Mouse (Mus musculus) embryonic facial prominence, embryonic 14.5 days (tissue): ENCODE results near the gene Wdfy3. TPM values are rescaled to one million over a fixed set of nuclear protein-coding genes. Genes with fewer than 3 reads are reported as not detected.

Source experiments
- ATAC-seq: fragments of 200-750 bp; cut with Nextera tagmentation; 2 replicates; pipeline ENCODE4 v1.8.0; 2017; ENCODE audit warnings: low read depth, moderate number of reproducible peaks, moderate TSS enrichment
- DNase-seq: peaks from one replicate; pipeline ENCODE4 v3.0.0-alpha.2; 2015; ENCODE audit warnings: low spot score
- H3K27ac ChIP-seq: fragments of 300-500 bp; sonication (generic); replicated peaks from 2 replicates; pipeline ENCODE4 v1.5.1; 2014; ENCODE audit warnings: low read depth, mild to moderate bottlenecking, low read length, moderate library complexity
- H3K27me3 ChIP-seq: fragments of 300-500 bp; sonication (generic); replicated peaks from 2 replicates; pipeline ENCODE4 v1.6.1; 2014; ENCODE audit warnings: low read length; ENCODE audit not compliant: control insufficient read depth, insufficient read depth
- H3K36me3 ChIP-seq: fragments of 300-500 bp; sonication (generic); 2 replicates; pipeline ENCODE4 v1.6.1; 2014; ENCODE audit warnings: low read length, mixed read lengths; ENCODE audit not compliant: control insufficient read depth, insufficient read depth
- H3K4me1 ChIP-seq: fragments of 300-500 bp; sonication (generic); 2 replicates; pipeline ENCODE4 v1.6.1; 2014; ENCODE audit warnings: antibody characterized with exemption, low read length; ENCODE audit not compliant: control insufficient read depth, insufficient read depth
- H3K4me2 ChIP-seq: fragments of 300-500 bp; sonication (generic); 2 replicates; pipeline ENCODE4 v1.6.1; 2014; ENCODE audit warnings: low read depth, mild to moderate bottlenecking, low read length, moderate library complexity, mixed read lengths
- H3K4me3 ChIP-seq: fragments of 300-500 bp; sonication (generic); 2 replicates; pipeline ENCODE4 v1.5.1; 2014; ENCODE audit warnings: low read depth, mild to moderate bottlenecking, low read length
- H3K9ac ChIP-seq: fragments of 300-500 bp; sonication (generic); 2 replicates; pipeline ENCODE4 v1.6.1; 2014; ENCODE audit warnings: low read depth, mild to moderate bottlenecking, low read length, moderate library complexity, mixed read lengths
- H3K9me3 ChIP-seq: fragments of 300-500 bp; sonication (generic); 2 replicates; pipeline ENCODE4 v1.6.1; 2016; ENCODE audit warnings: low read length; ENCODE audit not compliant: control insufficient read depth
- WGBS: fragments of 180-500 bp; shearing (Covaris S2); extraction: QIAGEN DNeasy Blood & Tissue Kit; methylation state at CpG from one replicate; pipeline ENCODE4 v1.1.7; 2014; 5-methylcytosine and 5-hydroxymethylcytosine counted together
- polyA plus RNA-seq: library from polyadenylated mRNA; unstranded; fragments of >200 nt; fragmentation: Nextera tagmentation; extraction: Ambion mirVana; gene quantifications from 2 replicates; pipeline ENCODE4 v1.2.1, GENCODE M21; 2014

Gene Wdfy3
- polyA plus RNA-seq, 1 experiment from 2014 or later, result 20.0 TPM

- Histone ChIP-seq H3K27ac (no peak overlapping the region), H3K4me3 (no peak overlapping the region), H3K4me1 (no peaks in the 10 kb centered on the region), H3K9ac (no peak overlapping the region), H3K36me3 (peaks cover 96% of the 10 kb centered on the region), H3K27me3 (no peaks in the 10 kb centered on the region), H3K4me2 (no peak overlapping the region), H3K9me3 (no peaks in the 10 kb centered on the region)
- DNase-seq (no peak), ATAC-seq (no peak)
- WGBS, result 89% methylated on average over 6 of the region's 6 CpGs
Measured at GRCm38 (mm10) chr5:101891694-101892416, 177.9 kb downstream of the Wdfy3 start.

DNA sequence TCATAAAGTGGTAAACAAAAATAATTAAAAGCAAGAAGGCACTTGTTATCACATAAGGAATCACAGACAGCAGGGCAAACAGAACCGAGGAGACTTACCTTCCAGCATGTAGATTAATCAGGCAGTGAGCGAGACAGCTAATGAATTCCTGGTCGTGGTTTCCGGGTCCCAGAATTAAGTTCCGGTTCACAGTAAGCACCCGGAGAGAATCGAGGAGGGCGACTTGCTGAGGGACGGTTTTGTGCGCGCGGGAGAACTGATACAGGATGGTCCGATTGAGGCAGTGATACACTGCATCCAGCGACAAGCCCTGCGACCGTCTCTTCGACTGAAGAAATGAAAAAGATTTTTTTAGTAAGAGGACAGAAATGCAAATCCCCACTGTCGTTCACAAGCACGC is 181.7 kb downstream of the Wdfy3 start:
- WGBS, result 91% methylated on average over 19 of the region's 19 CpGs
- no peak overlapping the region for H3K4me2 ChIP-seq
- DNase-seq (no peak), ATAC-seq (no peak)
- peaks cover 96% of the 10 kb centered on the region for H3K36me3 ChIP-seq
- H3K27me3 ChIP-seq, result no peaks in the 10 kb centered on the region
- H3K27ac ChIP-seq, result no peak overlapping the region
- no peak overlapping the region for H3K4me3 ChIP-seq
- H3K9me3 ChIP-seq, result no peaks in the 10 kb centered on the region
- no peaks in the 10 kb centered on the region for H3K4me1 ChIP-seq
- H3K9ac ChIP-seq, result no peak overlapping the region

GRCm38 (mm10) chr5:101885039-101885438 is 184.7 kb downstream of the Wdfy3 start:
- Histone ChIP-seq H3K9me3 (no peaks in the 10 kb centered on the region), H3K27ac (no peak overlapping the region), H3K4me1 (no peaks in the 10 kb centered on the region), H3K27me3 (no peaks in the 10 kb centered on the region), H3K36me3 (peaks cover 99% of the 10 kb centered on the region), H3K4me2 (no peak overlapping the region), H3K4me3 (no peak overlapping the region), H3K9ac (no peak overlapping the region)
- ATAC-seq (no peak), DNase-seq (no peak)
- 92% methylated on average over 12 of the region's 12 CpGs for WGBS

DNA sequence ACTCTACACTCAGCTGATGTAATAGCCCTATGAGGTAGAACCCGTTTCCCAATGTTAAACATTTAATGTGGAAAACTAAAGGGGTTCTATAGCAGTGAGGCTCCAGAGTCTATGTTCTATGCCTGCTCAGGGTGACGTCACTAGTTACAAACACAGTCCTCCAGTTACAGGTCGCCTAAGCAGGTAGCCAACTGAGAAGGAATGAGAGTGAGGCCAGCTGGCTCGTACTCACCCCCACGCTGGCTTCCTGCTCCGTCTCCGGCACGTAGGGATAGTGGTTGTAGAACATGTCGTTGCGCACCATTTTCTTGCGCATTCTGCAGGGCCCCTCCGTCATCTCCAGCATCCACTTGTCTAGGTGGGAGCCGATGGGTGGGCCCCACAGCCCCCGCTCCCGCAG is 187.5 kb downstream of the Wdfy3 start:
- 88% methylated on average over 15 of the region's 15 CpGs for WGBS
- no peak overlapping the region for H3K27ac ChIP-seq
- H3K4me3 ChIP-seq, result no peak overlapping the region
- H3K4me1 ChIP-seq, result no peaks in the 10 kb centered on the region
- no peak overlapping the region for H3K9ac ChIP-seq
- H3K36me3 ChIP-seq, result peaks cover 92% of the 10 kb centered on the region
- no peak for DNase-seq
- no peak for ATAC-seq
- no peak overlapping the region for H3K4me2 ChIP-seq
- no peaks in the 10 kb centered on the region for H3K9me3 ChIP-seq
- no peaks in the 10 kb centered on the region for H3K27me3 ChIP-seq

GRCm38 (mm10) chr5:101879914-101880313 is 189.8 kb downstream of the Wdfy3 start:
- Histone ChIP-seq H3K4me3 (no peak overlapping the region), H3K9me3 (no peaks in the 10 kb centered on the region), H3K27me3 (no peaks in the 10 kb centered on the region), H3K4me2 (no peak overlapping the region), H3K9ac (no peak overlapping the region), H3K36me3 (peaks cover 91% of the 10 kb centered on the region), H3K27ac (no peak overlapping the region), H3K4me1 (no peaks in the 10 kb centered on the region)
- WGBS, result 92% methylated on average over 4 of the region's 4 CpGs
- ATAC-seq, result no peak
- DNase-seq, result no peak

- DNase-seq (no peak), ATAC-seq (no peak)
- Histone ChIP-seq H3K4me3 (no peak overlapping the region), H3K27me3 (no peaks in the 10 kb centered on the region), H3K27ac (no peak overlapping the region), H3K4me1 (no peaks in the 10 kb centered on the region), H3K9me3 (no peaks in the 10 kb centered on the region), H3K36me3 (peaks cover 90% of the 10 kb centered on the region), H3K9ac (no peak overlapping the region), H3K4me2 (no peak overlapping the region)
- 70% methylated on average over 9 of the region's 9 CpGs for WGBS
Measured at GRCm38 (mm10) chr5:101878403-101878802, 191.3 kb downstream of the Wdfy3 start.

DNA sequence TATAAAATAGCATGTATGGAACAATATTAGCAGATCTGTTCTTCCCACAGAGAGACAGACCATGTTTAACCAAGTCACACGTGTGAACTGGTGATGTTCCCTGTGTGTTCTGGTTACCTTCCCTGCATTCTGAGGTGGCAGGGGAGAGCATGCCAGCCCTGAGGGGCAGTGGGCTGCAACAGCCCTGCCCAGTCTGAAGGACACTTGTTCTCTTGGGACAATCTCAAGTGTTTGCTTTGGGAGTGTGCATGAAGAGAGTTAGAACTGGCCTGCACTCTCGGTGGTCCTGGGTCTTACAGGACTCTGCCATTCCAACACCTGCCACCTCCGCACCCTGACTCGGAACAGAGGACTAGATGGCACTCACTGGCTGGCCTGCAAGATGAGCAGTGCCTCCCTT is 193.5 kb downstream of the Wdfy3 start:
- peaks cover 90% of the 10 kb centered on the region for H3K36me3 ChIP-seq
- no peak for DNase-seq
- ATAC-seq, result no peak

GRCm38 (mm10) chr5:101866722-101867121 is 203.0 kb downstream of the Wdfy3 start:
- no peak overlapping the region for H3K4me3 ChIP-seq
- no peaks in the 10 kb centered on the region for H3K9me3 ChIP-seq
- no peaks in the 10 kb centered on the region for H3K4me1 ChIP-seq
- DNase-seq, result no peak
- H3K9ac ChIP-seq, result no peak overlapping the region
- ATAC-seq, result no peak
- WGBS, result 80% methylated on average over 2 of the region's 2 CpGs
- H3K4me2 ChIP-seq, result no peak overlapping the region
- H3K27me3 ChIP-seq, result no peaks in the 10 kb centered on the region
- no peak overlapping the region for H3K27ac ChIP-seq
- peaks cover 93% of the 10 kb centered on the region for H3K36me3 ChIP-seq

More for the DNA sequence above, 193.5 kb downstream of the Wdfy3 start:
- no peak overlapping the region for H3K9ac ChIP-seq
- H3K9me3 ChIP-seq, result no peaks in the 10 kb centered on the region
- no peaks in the 10 kb centered on the region for H3K4me1 ChIP-seq
- H3K4me2 ChIP-seq, result no peak overlapping the region
- WGBS, result 86% methylated on average over 4 of the region's 4 CpGs
- no peaks in the 10 kb centered on the region for H3K27me3 ChIP-seq
- H3K27ac ChIP-seq, result no peak overlapping the region
- H3K4me3 ChIP-seq, result no peak overlapping the region

GRCm38 (mm10) chr5:101863946-101864345 is 205.8 kb downstream of the Wdfy3 start:
- Histone ChIP-seq H3K4me3 (no peak overlapping the region), H3K27me3 (no peaks in the 10 kb centered on the region), H3K36me3 (peaks cover 92% of the 10 kb centered on the region), H3K9ac (no peak overlapping the region), H3K4me1 (no peaks in the 10 kb centered on the region), H3K9me3 (no peaks in the 10 kb centered on the region), H3K4me2 (no peak overlapping the region), H3K27ac (no peak overlapping the region)
- DNase-seq (no peak), ATAC-seq (no peak)
- 93% methylated on average over 6 of the region's 6 CpGs for WGBS
